Mouse (Mus musculus) thymus, adult 2 months (tissue): ENCODE results near the gene Armc5. TPM values are rescaled to one million over a fixed set of nuclear protein-coding genes. Genes with fewer than 3 reads are reported as not detected.

Experiments used
- DNase-seq: peaks from one replicate; pipeline ENCODE4 v3.0.0; 2021
- H3K27ac ChIP-seq: fragments of 200-500 bp; 2 replicates; pipeline ENCODE4 v1.5.1; 2012; ENCODE audit warnings: low read length, control low read depth; ENCODE audit not compliant: control insufficient read depth, insufficient read depth
- H3K27me3 ChIP-seq: fragments of 200-500 bp; 2 replicates; pipeline ENCODE4 v1.6.1; 2012; ENCODE audit warnings: mild to moderate bottlenecking, low read length, moderate library complexity, mixed read lengths; ENCODE audit not compliant: control insufficient read depth, insufficient read depth
- H3K36me3 ChIP-seq: fragments of 200-500 bp; 2 replicates; pipeline ENCODE4 v1.6.1; 2012; ENCODE audit warnings: mild to moderate bottlenecking, low read length, moderate library complexity; ENCODE audit not compliant: control insufficient read depth, insufficient read depth
- H3K4me1 ChIP-seq: fragments of 200-500 bp; replicated peaks from 2 replicates; pipeline ENCODE4 v1.6.1; 2012; ENCODE audit warnings: low read length; ENCODE audit not compliant: control insufficient read depth, insufficient read depth
- H3K4me3 ChIP-seq: fragments of 200-500 bp; 2 replicates; pipeline ENCODE4 v1.5.1; 2012; ENCODE audit warnings: mild to moderate bottlenecking, low read length, control low read depth, moderate library complexity; ENCODE audit not compliant: control insufficient read depth, insufficient read depth
- CTCF ChIP-seq: fragments of 200-500 bp; IDR thresholded peaks from 2 replicates; pipeline ENCODE4 v1.5.1; 2012; ENCODE audit warnings: mild to moderate bottlenecking, control low read depth, low read length, moderate library complexity, borderline replicate concordance; ENCODE audit not compliant: control insufficient read depth, poor library complexity, insufficient read depth; ENCODE audit errors: extremely low read depth
- POLR2A ChIP-seq: fragments of 200-500 bp; IDR thresholded peaks from 2 replicates; pipeline ENCODE4 v1.6.1; 2012; ENCODE audit warnings: mild to moderate bottlenecking, low read length, control low read depth, moderate library complexity; ENCODE audit not compliant: control insufficient read depth, poor library complexity, insufficient read depth; ENCODE audit errors: extremely low read depth
- WGBS: fragments of 180-500 bp; shearing (Covaris S2); methylation state at CpG from one replicate; pipeline ENCODE4 v1.1.7; 2018; 5-methylcytosine and 5-hydroxymethylcytosine counted together
- polyA plus RNA-seq: library from polyadenylated mRNA; depleted of rRNA; stranded (reverse); fragments of >200 nt; gene quantifications from 2 replicates; pipeline ENCODE4 v1.2.3, GENCODE M21; 2012

Armc5 gene
- polyA plus RNA-seq, 1 experiment = 68.6 TPM

- no peak for TF ChIP-seq POLR2A
- no peak for TF ChIP-seq CTCF
- Histone ChIP-seq H3K4me1 (peaks cover 8% of the 10 kb centered on the region; the same call in 1 of the 2 replicates), H3K36me3 (no peaks in the 10 kb centered on the region), H3K27me3 (no peaks in the 10 kb centered on the region), H3K4me3 (no peak overlapping the region), H3K27ac (no peak overlapping the region)
- 93% methylated on average over 3 of the region's 3 CpGs for WGBS
- no peak for DNase-seq
Measured at GRCm38 (mm10) chr7:128209826-128210225, 27.3 kb upstream of the Armc5 start.

DNA sequence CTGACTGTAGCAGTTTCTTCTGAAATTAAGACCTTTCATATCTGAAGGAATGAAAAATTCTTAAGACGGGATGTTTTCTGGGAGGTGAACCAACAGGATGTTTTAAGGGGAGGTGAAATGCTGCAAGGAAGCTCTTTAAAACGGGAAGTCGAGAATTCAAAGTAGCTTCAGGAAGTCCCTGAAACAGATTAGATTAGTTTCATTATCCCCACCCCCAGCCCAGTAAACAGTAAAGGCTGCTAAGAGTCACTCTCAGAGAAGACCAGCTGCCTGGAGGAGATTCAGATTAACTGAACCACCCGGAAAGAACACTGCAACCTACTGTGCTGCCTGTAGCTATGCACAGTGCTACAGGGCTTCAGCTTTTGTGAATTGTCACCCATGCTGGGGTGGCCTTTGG, 17.2 kb upstream of the Armc5 start:
- no peak for TF ChIP-seq POLR2A
- 82% methylated on average over 4 of the region's 4 CpGs for WGBS
- no peak overlapping the region for H3K27ac ChIP-seq

GRCm38 (mm10) chr7:128220936-128221335, 16.2 kb upstream of the Armc5 start:
- Histone ChIP-seq H3K4me1 (no peaks in the 10 kb centered on the region), H3K27me3 (no peaks in the 10 kb centered on the region), H3K36me3 (no peaks in the 10 kb centered on the region), H3K27ac (no peak overlapping the region), H3K4me3 (no peak overlapping the region)
- DNase-seq = no peak
- 97% methylated on average over 3 of the region's 3 CpGs for WGBS
- TF ChIP-seq POLR2A (no peak), CTCF (no peak)

More for the DNA sequence above, 17.2 kb upstream of the Armc5 start:
- DNase-seq = no peak
- Histone ChIP-seq H3K4me1 (no peaks in the 10 kb centered on the region), H3K27me3 (no peaks in the 10 kb centered on the region), H3K36me3 (no peaks in the 10 kb centered on the region), H3K4me3 (no peak overlapping the region)

GRCm38 (mm10) chr7:128231741-128232140, 5.4 kb upstream of the Armc5 start:
- DNase-seq = no peak
- Histone ChIP-seq H3K4me3 (no peak overlapping the region), H3K27me3 (no peaks in the 10 kb centered on the region), H3K27ac (no peak overlapping the region), H3K4me1 (peaks cover 2% of the 10 kb centered on the region), H3K36me3 (no peaks in the 10 kb centered on the region)
- no peak for TF ChIP-seq POLR2A
- no peak for TF ChIP-seq CTCF
- WGBS = 50% methylated on average over 8 of the region's 8 CpGs

GRCm38 (mm10) chr7:128234796-128235195, 2.3 kb upstream of the Armc5 start:
- Histone ChIP-seq H3K4me1 (peaks cover 9% of the 10 kb centered on the region), H3K36me3 (no peaks in the 10 kb centered on the region), H3K27me3 (no peaks in the 10 kb centered on the region), H3K4me3 (no peak overlapping the region), H3K27ac (no peak overlapping the region)
- TF ChIP-seq CTCF (no peak), POLR2A (no peak)
- WGBS = 84% methylated on average over 2 of the region's 2 CpGs
- DNase-seq = no peak

DNA sequence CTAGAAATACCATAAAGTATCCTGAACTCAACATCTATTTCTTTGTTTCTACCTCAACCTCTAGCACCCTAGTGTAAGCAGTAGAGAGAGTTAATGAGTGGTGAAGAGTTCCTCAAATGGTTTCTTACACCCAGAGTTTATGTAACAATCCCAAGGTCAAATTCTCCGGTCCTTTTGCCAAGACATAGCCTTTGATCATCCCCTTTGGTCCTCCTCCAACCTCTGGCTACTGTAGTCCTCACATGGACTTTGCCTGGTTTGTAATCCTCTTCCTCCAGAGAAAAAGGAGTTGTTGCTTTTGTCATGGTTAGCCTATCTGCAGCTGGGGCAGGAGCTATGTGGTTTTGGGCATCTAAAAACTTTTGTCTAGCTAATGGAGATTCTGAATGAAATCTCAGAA, 1.7 kb upstream of the Armc5 start:
- TF ChIP-seq CTCF = no peak
- TF ChIP-seq POLR2A = no peak
- peaks cover 9% of the 10 kb centered on the region for H3K4me1 ChIP-seq
- H3K4me3 ChIP-seq = no peak overlapping the region
- no peak overlapping the region for H3K27ac ChIP-seq
- H3K36me3 ChIP-seq = peaks cover 5% of the 10 kb centered on the region
- 91% methylated on average over 1 of the region's 1 CpGs for WGBS
- DNase-seq = no peak
- no peaks in the 10 kb centered on the region for H3K27me3 ChIP-seq

- Histone ChIP-seq H3K27ac (no peak overlapping the region), H3K4me3 (no peak overlapping the region), H3K4me1 (peaks cover 9% of the 10 kb centered on the region), H3K27me3 (no peaks in the 10 kb centered on the region), H3K36me3 (peaks cover 12% of the 10 kb centered on the region)
- no peak for TF ChIP-seq POLR2A
- no peak for TF ChIP-seq CTCF
- DNase-seq = no peak
- WGBS = 97% methylated on average over 13 of the region's 13 CpGs
Measured at GRCm38 (mm10) chr7:128236426-128236825, 716 bp upstream of the Armc5 start.
